Mouse (Mus musculus) adrenal gland, adult 8-10 months (tissue): ENCODE measurements around the gene Wee2. TPM values are rescaled to one million over a fixed set of nuclear protein-coding genes. Genes with fewer than 3 reads are reported as not detected.

Experiments
- DNase-seq: peaks from one replicate; pipeline ENCODE4 v3.0.0; 2022
- total RNA-seq, 4 experiments: library from RNA; stranded (reverse); gene quantifications; 2 replicates each; pipeline ENCODE4 v1.2.4; 2022

Gene Wee2
- total RNA-seq, 4 experiments from 2014 or later, result not detected

GRCm38 (mm10) chr6:40436047-40436483, 2.8 kb upstream of the Wee2 start, which contains the start of gene E330009J07Rik:
E330009J07Rik (minus strand) TSS chr6:40436135.
- DNase-seq, result peak; percentile 67

GRCm38 (mm10) chr6:40439731-40440130, 843 bp downstream of the Wee2 start:
- no peak for DNase-seq

GRCm38 (mm10) chr6:40441276-40441675, 2.4 kb downstream of the Wee2 start:
- no peak for DNase-seq

- no peak for DNase-seq
Measured at GRCm38 (mm10) chr6:40441755-40442154, 2.9 kb downstream of the Wee2 start.

- no peak for DNase-seq
Measured at GRCm38 (mm10) chr6:40443281-40443928, 4.5 kb downstream of the Wee2 start.

GRCm38 (mm10) chr6:40448626-40449025, 9.7 kb downstream of the Wee2 start:
- no peak for DNase-seq

GRCm38 (mm10) chr6:40454436-40455041, 15.7 kb downstream of the Wee2 start:
- no peak for DNase-seq

- no peak for DNase-seq
Measured at GRCm38 (mm10) chr6:40465710-40466109, 26.8 kb downstream of the Wee2 start.

- DNase-seq, result peak; percentile 88
Measured at GRCm38 (mm10) chr6:40470916-40471719, 32.2 kb downstream of the Wee2 start, which contains the start of gene Ssbp1. Ssbp1 (plus strand) TSS chr6:40471352.

GRCm38 (mm10) chr6:40471720-40472010, 32.8 kb downstream of the Wee2 start:
- DNase-seq, result no peak

GRCm38 (mm10) chr6:40476132-40476531, 37.2 kb downstream of the Wee2 start:
- no peak for DNase-seq

- no peak for DNase-seq
Measured at GRCm38 (mm10) chr6:40479705-40480104, 40.8 kb downstream of the Wee2 start.

GRCm38 (mm10) chr6:40482318-40482717, 43.4 kb downstream of the Wee2 start:
- no peak for DNase-seq

- DNase-seq, result no peak
Measured at GRCm38 (mm10) chr6:40490933-40491332, 52.0 kb downstream of the Wee2 start, which contains the start of gene Tas2r137. Tas2r137 (plus strand) TSS chr6:40491233.

GRCm38 (mm10) chr6:40493229-40493628, 54.3 kb downstream of the Wee2 start, which contains the start of gene Tas2r108:
Tas2r108 (plus strand) TSS chr6:40493529.
- no peak for DNase-seq

Other genes with a start within 250 kb of the Wee2 start
- 10 to 100 TPM; 30.7 to 37.0 (median 33.7) TPM for gene Agk, start 113.9 kb upstream of the Wee2 start, total RNA-seq
- gene E330009J07Rik, start 3.0 kb upstream of the Wee2 start, total RNA-seq, result 10 to 100 TPM; 16.5 to 19.3 (median 18.1) TPM
- gene Ssbp1, start 32.3 kb downstream of the Wee2 start, total RNA-seq, result 10 to 100 TPM; 41.7 to 58.6 (median 52.8) TPM
- under 1 TPM in 2 of 4 experiments, not detected in 2; 0.27 to 0.34 TPM for gene Tas2r137, start 52.1 kb downstream of the Wee2 start, total RNA-seq
- gene Tas2r108, start 54.4 kb downstream of the Wee2 start, total RNA-seq, result under 1 TPM in 1 of 4 experiments, not detected in 3; 0.48 TPM
- not detected for gene Prss37, start 80.4 kb downstream of the Wee2 start, total RNA-seq
- gene Olfr461, start 116.0 kb downstream of the Wee2 start, total RNA-seq, result not detected
- gene Olfr460, start 130.4 kb downstream of the Wee2 start, total RNA-seq, result under 1 TPM in 1 of 4 experiments, not detected in 3; 0.38 TPM
- gene Clec5a, start 146.7 kb downstream of the Wee2 start, total RNA-seq, result 1 to 10 TPM; 2.0 to 3.2 (median 2.3) TPM
- gene Tas2r138, start 174.2 kb downstream of the Wee2 start, total RNA-seq, result not detected
- gene Mgam, start 189.7 kb downstream of the Wee2 start, total RNA-seq, result under 1 TPM in 2 of 4 experiments, not detected in 2; 0.08 to 0.20 TPM